Mouse (Mus musculus): ENCODE measurements around the gene Tchp. TPM values are rescaled to one million over a fixed set of nuclear protein-coding genes. Genes with fewer than 3 reads are reported as not detected.

Tchp gene
- total RNA-seq, 2 experiments from 2014 or later: 12.7 to 19.3 TPM

GRCm38 (mm10) chr5:114730129-114730528, 22.6 kb downstream of the Tchp start:
- TF ChIP-seq CTCF (conservative IDR thresholded peaks at IDR 0.05): no peak
- no peak for DNase-seq (ENCODE audit: low spot score in 2 of 2)
- no peak overlapping the region for H3K27ac ChIP-seq

GRCm38 (mm10) chr5:114731498-114731897, 23.9 kb downstream of the Tchp start:
- no peak for DNase-seq (ENCODE audit: low spot score in 2 of 2)
- TF ChIP-seq CTCF (conservative IDR thresholded peaks at IDR 0.05): no peak; the same call in 1 of the 2 replicates
- Histone ChIP-seq H3K4me3 (no peak overlapping the region), H3K27ac (no peak overlapping the region)

More at GRCm38 (mm10) chr5:114730129-114730528, 22.6 kb downstream of the Tchp start:
- no peak overlapping the region for H3K4me3 ChIP-seq

GRCm38 (mm10) chr5:114731969-114732368, 24.4 kb downstream of the Tchp start:
- DNase-seq (ENCODE audit: low spot score in 2 of 2): no peak
- no peak overlapping the region for H3K27ac ChIP-seq

GRCm38 (mm10) chr5:114733606-114734005, 26.0 kb downstream of the Tchp start:
- Histone ChIP-seq H3K27ac (no peak overlapping the region), H3K4me3 (no peak overlapping the region)
- TF ChIP-seq CTCF (conservative IDR thresholded peaks at IDR 0.05): no peak
- DNase-seq (ENCODE audit: low spot score in 2 of 2): no peak

More at GRCm38 (mm10) chr5:114731969-114732368, 24.4 kb downstream of the Tchp start:
- no peak for TF ChIP-seq CTCF (conservative IDR thresholded peaks at IDR 0.05)
- no peak overlapping the region for H3K4me3 ChIP-seq

- no peak overlapping the region for H3K27ac ChIP-seq
- no peak overlapping the region for H3K4me3 ChIP-seq
- no peak for TF ChIP-seq CTCF (conservative IDR thresholded peaks at IDR 0.05)
- DNase-seq (ENCODE audit: low spot score in 2 of 2): no peak
These were observed 29.7 kb downstream of the Tchp start for GRCm38 (mm10) chr5:114737090-114737887.

- Histone ChIP-seq H3K27ac (peak overlapping the region; percentile 61), H3K4me3 (no peak overlapping the region)
- no peak for DNase-seq (ENCODE audit: low spot score in 2 of 2)
These were observed 31.2 kb downstream of the Tchp start for GRCm38 (mm10) chr5:114738707-114739241.

GRCm38 (mm10) chr5:114740595-114740994, 33.0 kb downstream of the Tchp start:
- H3K4me3 ChIP-seq: no peak overlapping the region
- DNase-seq (ENCODE audit: low spot score in 2 of 2): no peak

More at GRCm38 (mm10) chr5:114738707-114739241, 31.2 kb downstream of the Tchp start:
- TF ChIP-seq CTCF (conservative IDR thresholded peaks at IDR 0.05): no peak

GRCm38 (mm10) chr5:114742572-114742971, 35.0 kb downstream of the Tchp start:
- DNase-seq (ENCODE audit: low spot score in 2 of 2): no peak
- no peak for TF ChIP-seq CTCF (conservative IDR thresholded peaks at IDR 0.05)
- Histone ChIP-seq H3K27ac (peak overlapping the region; percentile 84), H3K4me3 (no peak overlapping the region)

More at GRCm38 (mm10) chr5:114740595-114740994, 33.0 kb downstream of the Tchp start:
- TF ChIP-seq CTCF (conservative IDR thresholded peaks at IDR 0.05): no peak
- no peak overlapping the region for H3K27ac ChIP-seq

GRCm38 (mm10) chr5:114742998-114743696, 35.6 kb downstream of the Tchp start:
- no peak for TF ChIP-seq CTCF (conservative IDR thresholded peaks at IDR 0.05)
- peak; percentile 67 to 77 for DNase-seq (ENCODE audit: low spot score in 2 of 2)
- Histone ChIP-seq H3K4me3 (no peak overlapping the region), H3K27ac (peak overlapping the region; percentile 84)

GRCm38 (mm10) chr5:114743697-114744090, 36.1 kb downstream of the Tchp start:
- no peak overlapping the region for H3K4me3 ChIP-seq
- TF ChIP-seq CTCF (conservative IDR thresholded peaks at IDR 0.05): no peak
- peak overlapping the region; percentile 84; the same call in 1 of the 2 replicates for H3K27ac ChIP-seq
- no peak for DNase-seq (ENCODE audit: low spot score in 2 of 2)

- no peak overlapping the region for H3K4me3 ChIP-seq
- peak in 1 of 2 experiments; percentile 39 for DNase-seq (ENCODE audit: low spot score in 2 of 2)
- H3K27ac ChIP-seq: peak overlapping the region; percentile 61
- no peak for TF ChIP-seq CTCF (conservative IDR thresholded peaks at IDR 0.05)
These were observed 38.0 kb downstream of the Tchp start for GRCm38 (mm10) chr5:114745581-114745980.

GRCm38 (mm10) chr5:114746886-114747285, 39.3 kb downstream of the Tchp start:
- no peak for TF ChIP-seq CTCF (conservative IDR thresholded peaks at IDR 0.05)
- DNase-seq (ENCODE audit: low spot score in 2 of 2): no peak
- H3K4me3 ChIP-seq: no peak overlapping the region
- peak overlapping the region; percentile 73 for H3K27ac ChIP-seq

GRCm38 (mm10) chr5:114747521-114747920, 40.0 kb downstream of the Tchp start:
- Histone ChIP-seq H3K27ac (peak overlapping the region; percentile 73; the same call in 1 of the 2 replicates), H3K4me3 (no peak overlapping the region)
- TF ChIP-seq CTCF (conservative IDR thresholded peaks at IDR 0.05): no peak
- no peak for DNase-seq (ENCODE audit: low spot score in 2 of 2)
